Mouse (Mus musculus) liver, postnatal 0 days (tissue): ENCODE results near the gene Pde4d. TPM values are rescaled to one million over a fixed set of nuclear protein-coding genes. Genes with fewer than 3 reads are reported as not detected.

Experiments
- ATAC-seq: fragments of 200-750 bp; cut with Nextera tagmentation; 2 replicates; pipeline ENCODE4 v1.8.0; 2017; ENCODE audit warnings: mild to moderate bottlenecking, moderate library complexity
- DNase-seq: peaks from one replicate; pipeline ENCODE4 v3.0.0-alpha.2; 2016
- H3K27ac ChIP-seq: fragments of 300-500 bp; sonication (generic); 2 replicates; pipeline ENCODE4 v1.5.1; 2014; ENCODE audit warnings: antibody characterized with exemption, moderate library complexity, mild to moderate bottlenecking, low read depth
- H3K27me3 ChIP-seq: fragments of 300-500 bp; sonication (generic); 2 replicates; pipeline ENCODE4 v1.6.1; 2014; ENCODE audit warnings: low read length, control low read depth, mixed read lengths; ENCODE audit not compliant: insufficient read depth
- H3K36me3 ChIP-seq: fragments of 300-500 bp; sonication (generic); replicated peaks from 2 replicates; pipeline ENCODE4 v1.6.1; 2014; ENCODE audit warnings: mild to moderate bottlenecking, control low read depth, low read length, moderate library complexity, mixed read lengths; ENCODE audit not compliant: insufficient read depth
- H3K4me1 ChIP-seq: fragments of 300-500 bp; sonication (generic); 2 replicates; pipeline ENCODE4 v1.6.1; 2014; ENCODE audit warnings: antibody characterized with exemption, mild to moderate bottlenecking, control low read depth; ENCODE audit not compliant: insufficient read depth
- H3K4me2 ChIP-seq: fragments of 300-500 bp; sonication (generic); 2 replicates; pipeline ENCODE4 v1.6.1; 2014; ENCODE audit warnings: low read depth, mild to moderate bottlenecking, low read length, moderate library complexity, mixed read lengths
- H3K4me3 ChIP-seq: fragments of 300-500 bp; sonication (generic); 2 replicates; pipeline ENCODE4 v1.5.1; 2014; ENCODE audit warnings: low read depth, low read length
- H3K9ac ChIP-seq: fragments of 300-500 bp; sonication (generic); replicated peaks from 2 replicates; pipeline ENCODE4 v1.6.1; 2014; ENCODE audit warnings: mild to moderate bottlenecking, moderate library complexity
- H3K9me3 ChIP-seq: fragments of 300-500 bp; sonication (generic); 2 replicates; pipeline ENCODE4 v1.6.1; 2016; ENCODE audit warnings: mild to moderate bottlenecking, control low read depth, low read length, mixed read lengths
- CTCF ChIP-seq: sonication (generic); IDR thresholded peaks from 2 replicates; pipeline ENCODE4 v1.5.1; 2016; ENCODE audit warnings: antibody characterized with exemption, low read depth
- EP300 ChIP-seq: IDR thresholded peaks from 2 replicates; pipeline ENCODE4 v1.6.1; 2016; ENCODE audit warnings: antibody characterized with exemption, low read depth, mild to moderate bottlenecking
- WGBS: fragments of 180-500 bp; shearing (Covaris S2); extraction: QIAGEN DNeasy Blood & Tissue Kit; methylation state at CpG from one replicate; pipeline ENCODE4 v1.1.7; 2014; ENCODE audit not compliant: insufficient replicate concordance; 5-methylcytosine and 5-hydroxymethylcytosine counted together
- polyA plus RNA-seq: library from polyadenylated mRNA; unstranded; fragments of >200 nt; fragmentation: Nextera tagmentation; extraction: Ambion mirVana; gene quantifications from 2 replicates; pipeline ENCODE4 v1.2.1, GENCODE M21; 2015

Pde4d gene
- polyA plus RNA-seq, 1 experiment from 2014 or later = 6.1 TPM

DNA sequence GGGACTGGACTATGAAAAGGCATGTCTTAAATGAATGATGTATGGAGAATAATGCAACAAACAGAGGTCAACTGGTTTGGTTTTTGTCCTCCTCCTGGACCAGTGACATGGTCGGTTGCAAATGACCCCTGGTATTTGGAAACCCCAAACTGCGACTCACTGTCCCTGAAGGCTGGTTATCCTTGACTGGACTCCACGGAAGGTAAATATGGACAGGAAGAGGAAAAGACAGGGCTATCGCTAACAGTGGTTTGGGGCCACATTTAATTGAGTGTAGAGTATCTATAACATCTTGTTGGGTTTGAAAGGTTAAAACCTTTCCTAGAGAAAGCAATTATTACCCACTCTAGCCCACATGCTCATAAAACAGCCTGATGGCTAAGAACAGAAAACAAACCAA lies 1364.2 kb downstream of the Pde4d start:
- WGBS = 65% methylated on average over 4 of the region's 4 CpGs
- TF ChIP-seq CTCF (no peak), EP300 (no peak)
- H3K4me1 ChIP-seq = no peaks in the 10 kb centered on the region

DNA sequence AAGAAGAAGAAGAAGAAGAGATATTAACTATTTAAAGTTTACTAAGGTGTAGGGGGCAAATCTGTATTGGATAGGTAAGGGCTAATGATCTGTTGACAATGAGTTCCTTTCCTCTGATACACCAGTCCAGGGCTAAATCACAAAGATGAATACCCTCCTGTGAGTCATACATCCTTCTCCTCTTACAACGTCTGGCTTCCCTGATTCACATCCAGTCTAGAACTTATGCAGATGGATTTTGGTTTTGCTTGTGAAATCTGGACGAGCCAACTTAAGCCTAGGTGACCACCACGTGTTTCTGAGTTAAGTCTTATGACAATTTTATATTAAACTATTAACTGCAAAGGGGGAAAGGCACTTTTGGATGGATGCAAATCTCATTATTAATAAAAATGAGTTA lies 1369.3 kb downstream of the Pde4d start:
- no peak overlapping the region for H3K27ac ChIP-seq
- no peaks in the 10 kb centered on the region for H3K9me3 ChIP-seq
- peaks cover 25% of the 10 kb centered on the region for H3K4me1 ChIP-seq
- no peak for ATAC-seq
- no peak overlapping the region for H3K4me2 ChIP-seq
- TF ChIP-seq CTCF = no peak
- H3K4me3 ChIP-seq = no peak overlapping the region
- no peaks in the 10 kb centered on the region for H3K27me3 ChIP-seq
- 71% methylated on average over 3 of the region's 3 CpGs for WGBS
- no peak for DNase-seq
- no peaks in the 10 kb centered on the region for H3K36me3 ChIP-seq
- H3K9ac ChIP-seq = no peak overlapping the region

More for the DNA sequence above, 1364.2 kb downstream of the Pde4d start:
- no peaks in the 10 kb centered on the region for H3K9me3 ChIP-seq
- no peak overlapping the region for H3K27ac ChIP-seq
- DNase-seq (no peak), ATAC-seq (no peak)
- H3K4me2 ChIP-seq = no peak overlapping the region
- no peak overlapping the region for H3K9ac ChIP-seq
- H3K27me3 ChIP-seq = no peaks in the 10 kb centered on the region
- no peak overlapping the region for H3K4me3 ChIP-seq
- no peaks in the 10 kb centered on the region for H3K36me3 ChIP-seq

DNA sequence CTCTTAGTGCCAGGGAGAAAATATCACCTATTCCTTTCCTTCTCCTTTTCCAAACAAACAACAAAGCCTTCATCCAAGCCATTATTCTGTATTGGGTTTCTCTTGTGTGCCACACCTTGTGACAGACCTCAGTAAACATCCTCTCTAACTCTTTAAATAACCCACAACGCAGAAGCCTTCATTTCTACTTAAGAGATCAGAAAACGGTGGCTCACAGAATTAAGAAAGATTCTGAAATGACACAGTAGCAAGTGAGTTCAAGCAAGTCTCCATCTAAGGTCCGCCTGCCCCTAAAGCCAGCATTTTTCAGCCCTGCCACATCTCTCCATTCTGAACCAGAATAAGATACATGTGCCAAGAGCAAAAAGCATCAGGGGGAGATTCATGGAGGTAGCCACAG lies 1370.4 kb downstream of the Pde4d start:
- TF ChIP-seq EP300 (no peak), CTCF (no peak)
- WGBS = 55% methylated on average over 3 of the region's 3 CpGs
- Histone ChIP-seq H3K4me2 (no peak overlapping the region), H3K27me3 (no peaks in the 10 kb centered on the region), H3K9ac (no peak overlapping the region), H3K27ac (no peak overlapping the region), H3K36me3 (no peaks in the 10 kb centered on the region), H3K9me3 (no peaks in the 10 kb centered on the region), H3K4me3 (no peak overlapping the region), H3K4me1 (peaks cover 29% of the 10 kb centered on the region)
- DNase-seq = no peak
- ATAC-seq = no peak

DNA sequence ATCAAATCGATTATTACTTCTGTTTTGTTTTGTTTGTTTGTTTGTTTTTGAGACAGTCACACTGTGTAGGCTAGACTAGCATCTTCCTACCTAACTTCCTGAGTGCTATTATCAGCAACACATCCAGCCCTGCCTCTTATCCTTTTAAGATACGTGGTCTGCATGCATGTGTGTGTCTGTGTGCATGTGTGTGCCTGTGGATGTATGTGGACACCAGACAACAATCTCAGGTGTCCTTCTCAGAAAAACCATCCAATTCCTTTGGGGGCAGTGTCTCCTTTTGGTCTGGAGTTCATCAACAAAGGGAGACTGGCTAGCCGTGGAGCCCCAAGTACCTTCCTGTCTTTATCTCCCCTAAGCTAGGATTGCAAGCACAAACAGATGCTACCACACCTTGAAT lies 1371.1 kb downstream of the Pde4d start:
- Histone ChIP-seq H3K9me3 (no peaks in the 10 kb centered on the region), H3K4me1 (peaks cover 29% of the 10 kb centered on the region), H3K9ac (no peak overlapping the region), H3K4me3 (no peak overlapping the region), H3K4me2 (no peak overlapping the region), H3K36me3 (no peaks in the 10 kb centered on the region), H3K27me3 (no peaks in the 10 kb centered on the region), H3K27ac (no peak overlapping the region)
- WGBS = 58% methylated on average over 3 of the region's 3 CpGs
- DNase-seq (no peak), ATAC-seq (no peak)
- TF ChIP-seq CTCF (no peak), EP300 (no peak)

DNA sequence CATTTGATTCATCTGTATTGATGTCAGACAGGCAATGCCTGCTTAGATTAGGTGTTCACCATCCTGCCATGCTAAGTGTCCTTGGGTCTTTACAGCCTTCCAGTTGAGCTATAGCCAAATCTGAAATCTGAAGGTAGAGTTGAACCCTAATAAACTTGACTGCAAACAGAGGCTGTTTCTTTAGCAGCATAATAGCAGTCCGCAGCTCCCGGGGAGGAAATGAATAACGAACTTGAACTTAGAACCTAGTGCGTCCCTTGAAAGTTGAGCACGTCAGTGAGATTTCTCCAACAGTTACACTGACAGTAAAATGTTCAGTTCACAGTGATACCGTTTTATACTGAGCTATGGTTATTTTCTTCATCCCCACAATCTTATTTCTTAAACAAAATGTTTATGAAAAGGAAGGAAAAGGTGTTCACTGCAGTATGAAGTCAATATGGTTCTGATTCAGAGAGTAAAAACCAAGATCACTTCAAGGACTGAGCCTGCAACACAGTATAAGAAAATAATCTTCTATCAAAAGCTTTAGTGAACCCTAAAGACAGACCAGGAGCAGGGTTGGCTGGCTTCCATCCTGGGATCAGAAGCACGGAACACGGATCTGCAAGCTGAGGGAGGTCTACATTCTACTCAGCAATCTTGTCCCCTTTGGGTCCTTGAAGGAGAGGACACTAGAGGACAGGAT lies 1372.1 kb downstream of the Pde4d start:
- no peak for TF ChIP-seq EP300
- TF ChIP-seq CTCF = no peak
- Histone ChIP-seq H3K27me3 (no peaks in the 10 kb centered on the region), H3K27ac (peak overlapping the region; percentile 88), H3K9me3 (no peaks in the 10 kb centered on the region), H3K4me2 (peak overlapping the region; percentile 78), H3K9ac (peak overlapping the region; percentile 57), H3K36me3 (no peaks in the 10 kb centered on the region), H3K4me3 (peak overlapping the region; percentile 42), H3K4me1 (peaks cover 29% of the 10 kb centered on the region)
- DNase-seq (no peak), ATAC-seq (peak; percentile 76)
- WGBS = 14% methylated on average over 8 of the region's 8 CpGs

DNA sequence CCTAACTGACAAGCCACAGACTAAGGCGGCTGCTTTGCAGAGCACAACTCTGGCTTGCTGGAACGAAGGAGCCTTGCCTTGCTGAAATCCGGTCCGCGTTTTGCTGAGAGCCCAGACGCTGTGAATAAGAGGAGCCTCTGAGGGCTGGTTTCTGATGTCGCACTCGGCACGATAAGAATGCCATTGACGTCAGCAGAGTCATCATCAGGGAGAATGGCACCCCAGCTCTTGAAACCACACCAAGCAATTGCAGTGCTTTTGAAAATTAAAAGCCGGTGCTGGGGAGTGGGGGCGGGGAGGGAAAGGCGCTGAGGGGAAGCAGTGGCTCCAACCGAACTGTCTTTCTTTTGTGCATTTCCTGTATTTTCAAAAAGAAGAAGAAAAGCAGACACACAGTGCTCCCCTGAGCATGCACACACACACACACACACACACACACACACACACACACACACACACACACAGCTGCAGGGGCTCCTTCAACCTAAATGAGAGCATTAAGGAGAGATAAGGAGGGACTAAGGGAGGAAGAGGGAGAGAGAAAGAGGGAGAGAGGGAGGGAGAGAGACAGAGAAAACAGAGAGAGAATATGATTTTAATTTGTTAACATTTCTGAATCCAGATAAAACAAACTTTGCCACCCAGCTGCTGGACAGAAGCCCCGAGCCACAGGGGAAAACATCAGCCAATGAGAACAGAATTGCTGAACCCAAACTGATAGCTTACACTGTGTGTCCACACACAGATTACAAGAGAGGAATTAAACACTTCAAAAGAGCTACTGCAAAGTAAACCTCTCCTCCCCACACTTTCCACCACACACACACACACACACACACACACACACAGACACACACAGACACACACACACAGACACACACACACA lies 1372.9 kb downstream of the Pde4d start:
- peak overlapping the region; percentile 42 for H3K4me3 ChIP-seq

More for the DNA sequence above, 1372.9 kb downstream of the Pde4d start:
- ATAC-seq = peak; percentile 95
- no peaks in the 10 kb centered on the region for H3K9me3 ChIP-seq
- DNase-seq = peak; percentile 89
- peak overlapping the region; percentile 57 for H3K9ac ChIP-seq
- 1% methylated on average over 15 of the region's 15 CpGs for WGBS
- TF ChIP-seq CTCF (no peak), EP300 (peak; percentile 80)
- peaks cover 29% of the 10 kb centered on the region for H3K4me1 ChIP-seq
- no peaks in the 10 kb centered on the region for H3K36me3 ChIP-seq
- peak overlapping the region; percentile 88 for H3K27ac ChIP-seq
- peak overlapping the region; percentile 78 for H3K4me2 ChIP-seq
- H3K27me3 ChIP-seq = no peaks in the 10 kb centered on the region
